Mouse (Mus musculus) liver, embryonic 14.5 days (tissue): ENCODE results near the gene Met.

Experiments used
- CTCF ChIP-seq: IDR thresholded peaks from 2 replicates; pipeline ENCODE4 v1.5.1; 2016; ENCODE audit warnings: antibody characterized with exemption, low read depth, control low read depth
- EP300 ChIP-seq: IDR thresholded peaks from 2 replicates; pipeline ENCODE4 v1.6.1; 2016; ENCODE audit warnings: antibody characterized with exemption, low read depth

GRCm38 (mm10) chr6:17473128-17473527 lies 9.5 kb downstream of the Met start:
- TF ChIP-seq CTCF (no peak), EP300 (no peak)
